8 mouse cellular contexts compared by ENCODE assay signal in genomic region chr14:33320856-33321255, GRCm38 (mm10).
A peak's percentile ranks its signal among the peaks of the same experiment; 100 is the strongest.
DNase-seq lines count a peak whose midpoint lies in the region; ATAC-seq lines count a peak whose summit lies in the region.

No protein-coding gene starts in this region.

- WGBS in hindbrain, embryonic 13.5 days, result 6% methylated on average over 7 of the region's 7 CpGs
- 10% methylated on average over 7 of the region's 7 CpGs for WGBS in stomach, embryonic 14.5 days

- H3K9ac ChIP-seq in hindbrain, embryonic 13.5 days, result no peak overlapping the region
- no peak overlapping the region for H3K9ac ChIP-seq in stomach, embryonic 14.5 days (replicated peaks; ENCODE audit: low read depth, low read length)

- H3K4me2 ChIP-seq in hindbrain, embryonic 13.5 days, result peak overlapping the region; percentile 97
- peak overlapping the region; percentile 100 for H3K4me2 ChIP-seq in stomach, embryonic 14.5 days (replicated peaks; ENCODE audit: low read depth, low read length)

- H3K4me1 ChIP-seq in hindbrain, embryonic 13.5 days (replicated peaks), result peaks cover 29% of the 10 kb centered on the region
- H3K4me1 ChIP-seq in stomach, embryonic 14.5 days (ENCODE audit: control insufficient read depth, insufficient read depth, low read length), result peaks cover 18% of the 10 kb centered on the region

- H3K4me3 ChIP-seq in hindbrain, embryonic 13.5 days, result peak overlapping the region; percentile 59; the same call in 1 of the 2 replicates
- peak overlapping the region; percentile 60; the same call in 1 of the 2 replicates for H3K4me3 ChIP-seq in stomach, embryonic 14.5 days (ENCODE audit: low read depth, low read length)

- H3K27ac ChIP-seq in hindbrain, embryonic 13.5 days, result no peak overlapping the region
- H3K27ac ChIP-seq in stomach, embryonic 14.5 days (ENCODE audit: low read length), result no peak overlapping the region; the same call in 1 of the 2 replicates

- H3K36me3 ChIP-seq in hindbrain, embryonic 13.5 days, result no peaks in the 10 kb centered on the region
- H3K36me3 ChIP-seq in stomach, embryonic 14.5 days (ENCODE audit: control insufficient read depth, insufficient read depth, low read length), result no peaks in the 10 kb centered on the region

- H3K27me3 ChIP-seq in hindbrain, embryonic 13.5 days, result peaks cover 64% of the 10 kb centered on the region
- no peaks in the 10 kb centered on the region for H3K27me3 ChIP-seq in stomach, embryonic 14.5 days (ENCODE audit: control insufficient read depth, insufficient read depth, low read length)

- peak; percentile 24 for DNase-seq in lung, postnatal 10 days
- no peak for DNase-seq in lung, adult 18-20 months
- peak; percentile 77 to 88 for DNase-seq in kidney, postnatal 4 days
- DNase-seq in layer of hippocampus, adult 9-10 months (ENCODE audit: low spot score), result no peak
- no peak for DNase-seq in right cerebral cortex, postnatal 10 days (ENCODE audit: low spot score in 2 of 2)
- DNase-seq in cerebellum, postnatal 25 days, result no peak

- ATAC-seq in hindbrain, embryonic 13.5 days (ENCODE audit: low FRiP score), result no peak
- ATAC-seq in stomach, embryonic 14.5 days (ENCODE audit: insufficient number of reproducible peaks, insufficient read depth, low FRiP score, low read depth), result no peak

- H3K9me3 ChIP-seq in hindbrain, embryonic 13.5 days, result no peaks in the 10 kb centered on the region
- no peaks in the 10 kb centered on the region for H3K9me3 ChIP-seq in stomach, embryonic 14.5 days (ENCODE audit: control insufficient read depth, low read depth, low read length)

Comparison
In these comparisons a context has a peak if more than half of its experiments do, and no peak if none do; other contexts are left out.
1. DNase-seq: peak in lung, postnatal 10 days (single experiment) and kidney, postnatal 4 days (2 of 2); none in lung, adult 18-20 months (0 of 2), layer of hippocampus, adult 9-10 months (single experiment), right cerebral cortex, postnatal 10 days (0 of 2) and cerebellum, postnatal 25 days (0 of 2).